Mouse (Mus musculus) lung, embryonic 15.5 days (tissue): ENCODE results near the gene Serpind1. TPM values are rescaled to one million over a fixed set of nuclear protein-coding genes. Genes with fewer than 3 reads are reported as not detected.

Experiments
- ATAC-seq: fragments of 200-750 bp; cut with Nextera tagmentation; 2 replicates; pipeline ENCODE4 v1.8.0; 2017; ENCODE audit warnings: moderate number of reproducible peaks, borderline replicate concordance; ENCODE audit not compliant: low FRiP score, low TSS enrichment; ENCODE audit errors: extremely low read depth
- H3K27ac ChIP-seq: fragments of 300-500 bp; sonication (generic); 2 replicates; pipeline ENCODE4 v1.5.1; 2015; ENCODE audit warnings: moderate library complexity, mild to moderate bottlenecking, inconsistent platforms
- H3K27me3 ChIP-seq: fragments of 300-500 bp; sonication (generic); 2 replicates; pipeline ENCODE4 v1.6.1; 2015; ENCODE audit warnings: inconsistent platforms
- H3K36me3 ChIP-seq: fragments of 300-500 bp; sonication (generic); 2 replicates; pipeline ENCODE4 v1.6.1; 2015; ENCODE audit warnings: inconsistent platforms
- H3K4me1 ChIP-seq: fragments of 300-500 bp; sonication (generic); 2 replicates; pipeline ENCODE4 v1.6.1; 2015; ENCODE audit warnings: inconsistent platforms
- H3K4me2 ChIP-seq: fragments of 300-500 bp; sonication (generic); 2 replicates; pipeline ENCODE4 v1.6.1; 2015; ENCODE audit warnings: inconsistent platforms, mild to moderate bottlenecking, moderate library complexity
- H3K4me3 ChIP-seq: fragments of 300-500 bp; sonication (generic); 2 replicates; pipeline ENCODE4 v1.5.1; 2015; ENCODE audit warnings: mild to moderate bottlenecking, inconsistent platforms
- H3K9ac ChIP-seq: fragments of 300-500 bp; sonication (generic); 2 replicates; pipeline ENCODE4 v1.6.1; 2015; ENCODE audit warnings: inconsistent platforms
- H3K9me3 ChIP-seq: fragments of 300-500 bp; sonication (generic); 2 replicates; pipeline ENCODE4 v1.6.1; 2016; ENCODE audit warnings: inconsistent platforms
- WGBS: fragments of 180-500 bp; shearing (Covaris S2); methylation state at CpG from one replicate; pipeline ENCODE4 v1.1.7; 2015; 5-methylcytosine and 5-hydroxymethylcytosine counted together
- polyA plus RNA-seq: library from polyadenylated mRNA; unstranded; fragments of >200 nt; fragmentation: Nextera tagmentation; extraction: Ambion mirVana; gene quantifications from 2 replicates; pipeline ENCODE4 v1.2.1, GENCODE M21; 2015

The Serpind1 gene
- polyA plus RNA-seq, result 0.30 and 1.8 TPM in 2 replicates

DNA sequence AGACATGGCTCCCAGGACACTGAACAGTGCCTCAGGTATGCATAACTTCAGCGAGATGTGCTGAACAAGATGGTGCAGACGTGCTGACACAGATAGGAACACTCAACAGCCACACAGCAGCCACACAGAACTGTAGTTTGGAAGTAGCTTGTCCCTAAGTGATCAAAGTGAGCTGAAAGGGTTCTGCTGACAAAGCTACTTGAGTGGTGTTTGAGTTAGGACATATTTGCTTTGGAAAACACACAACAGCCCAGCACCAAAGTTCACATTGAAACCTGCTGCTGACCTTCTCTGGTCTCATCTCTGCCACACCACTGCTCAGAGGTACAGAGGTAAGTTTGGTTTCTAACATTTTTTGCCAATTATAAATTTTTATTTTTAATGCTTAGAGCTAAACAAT, at the start of gene Serpind1:
TSS of gene Serpind1 (plus strand) at position 256 of the 400 bp plus-strand sequence.
- Histone ChIP-seq H3K4me1 (no peaks in the 10 kb centered on the region), H3K9ac (no peak within 1 kb of the TSS), H3K4me3 (no peak within 1 kb of the TSS), H3K27ac (no peak within 1 kb of the TSS), H3K27me3 (no peaks in the 10 kb centered on the region), H3K36me3 (no peaks in the 10 kb centered on the region), H3K9me3 (no peaks in the 10 kb centered on the region), H3K4me2 (no peak within 1 kb of the TSS)
- ATAC-seq, result no peak
- 23% methylated on average over 2 of the region's 2 CpGs for WGBS

DNA sequence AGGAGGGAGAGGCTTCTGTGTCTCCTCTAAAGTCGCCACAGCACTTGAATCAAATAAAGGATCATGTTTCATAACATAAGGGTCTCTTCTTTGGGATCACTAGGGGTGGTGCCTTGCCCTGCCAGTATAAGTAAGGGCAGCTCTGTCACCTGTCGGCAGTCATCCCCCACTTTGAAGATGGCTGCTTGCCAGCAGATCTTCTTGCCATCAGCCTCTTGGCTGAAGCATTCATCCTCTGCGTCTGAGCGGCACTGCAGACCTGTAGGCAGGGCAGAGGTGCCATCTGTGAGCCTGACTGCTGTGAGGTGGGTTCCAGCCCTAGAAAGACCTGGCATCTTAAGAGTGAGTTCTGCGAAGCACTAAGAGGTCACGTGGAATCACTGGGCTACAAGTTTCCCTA, 48.0 kb upstream of the Serpind1 start:
- Histone ChIP-seq H3K4me3 (no peak overlapping the region), H3K36me3 (peaks cover 26% of the 10 kb centered on the region), H3K4me2 (no peak overlapping the region), H3K9ac (no peak overlapping the region), H3K9me3 (no peaks in the 10 kb centered on the region), H3K27ac (no peak overlapping the region), H3K4me1 (peaks cover under 1% of the 10 kb centered on the region; the same call in 1 of the 2 replicates), H3K27me3 (peaks cover 10% of the 10 kb centered on the region)
- 59% methylated on average over 6 of the region's 6 CpGs for WGBS
- ATAC-seq, result no peak

DNA sequence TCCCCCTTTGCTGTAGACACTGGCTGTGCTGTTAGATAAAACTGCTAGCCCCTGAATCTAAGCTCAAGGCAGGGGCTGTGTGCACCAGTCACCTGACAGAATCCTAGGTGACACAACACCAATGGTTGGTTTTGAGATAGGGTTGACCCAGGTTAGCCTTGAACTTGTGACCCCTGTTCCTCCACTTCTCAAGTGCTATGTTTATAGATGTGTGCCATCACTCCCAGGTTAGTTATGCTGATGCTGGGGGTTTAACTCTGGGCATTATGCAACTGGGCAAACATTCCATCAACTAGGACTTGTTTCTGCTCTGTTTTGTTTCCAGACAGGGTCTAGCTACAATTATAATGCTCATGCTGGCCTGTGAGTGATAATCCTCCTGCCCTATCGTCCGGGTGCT, 44.1 kb upstream of the Serpind1 start:
- ATAC-seq, result no peak
- no peak overlapping the region for H3K4me2 ChIP-seq
- WGBS, result 74% methylated on average over 2 of the region's 2 CpGs
- H3K36me3 ChIP-seq, result peaks cover 23% of the 10 kb centered on the region
- H3K9me3 ChIP-seq, result no peaks in the 10 kb centered on the region
- no peaks in the 10 kb centered on the region for H3K27me3 ChIP-seq
- no peak overlapping the region for H3K4me3 ChIP-seq
- H3K27ac ChIP-seq, result no peak overlapping the region
- no peak overlapping the region for H3K9ac ChIP-seq
- H3K4me1 ChIP-seq, result no peaks in the 10 kb centered on the region

DNA sequence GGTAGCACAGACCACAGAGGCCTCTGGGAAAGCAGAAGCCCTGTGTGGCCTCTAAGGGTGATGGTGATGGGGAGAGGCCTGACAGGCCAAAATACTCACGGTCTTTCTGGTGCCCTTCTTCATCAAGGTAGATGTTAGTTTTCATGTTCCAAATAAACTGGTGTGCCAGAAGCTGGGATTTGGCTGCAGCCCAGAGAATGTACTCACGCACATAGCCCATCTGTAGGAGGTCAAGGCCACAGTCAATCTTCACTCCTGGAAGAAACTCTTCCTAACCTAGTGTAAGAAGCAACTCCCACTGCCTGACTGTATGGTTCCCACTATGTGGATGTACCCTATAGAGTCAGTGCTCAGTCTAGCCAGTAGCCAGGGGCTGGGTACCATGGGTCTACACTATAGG, 40.2 kb upstream of the Serpind1 start:
- WGBS, result 87% methylated on average over 2 of the region's 2 CpGs
- Histone ChIP-seq H3K4me2 (no peak overlapping the region), H3K4me3 (no peak overlapping the region), H3K36me3 (peaks cover 17% of the 10 kb centered on the region), H3K27ac (no peak overlapping the region), H3K9ac (no peak overlapping the region), H3K27me3 (no peaks in the 10 kb centered on the region), H3K9me3 (no peaks in the 10 kb centered on the region), H3K4me1 (no peaks in the 10 kb centered on the region)
- ATAC-seq, result no peak

DNA sequence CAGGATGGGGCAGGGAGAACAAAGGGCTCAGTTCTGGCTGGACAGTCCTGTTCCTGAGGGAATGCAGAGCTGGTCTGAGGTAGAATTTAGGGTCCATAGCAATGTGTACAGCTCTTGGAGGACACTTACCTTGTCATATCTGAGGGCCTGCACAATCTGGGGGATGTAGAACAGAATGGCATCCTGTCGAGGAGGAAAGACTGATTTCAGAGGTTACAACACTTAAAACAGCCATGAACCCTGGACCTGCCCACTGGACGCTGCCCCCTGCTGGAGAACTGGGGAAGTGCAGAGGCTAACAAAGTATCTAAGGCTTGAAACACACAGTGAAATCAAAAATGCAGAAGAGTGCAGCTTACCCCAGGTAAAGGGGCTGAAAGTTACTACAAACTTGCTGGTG, 38.4 kb upstream of the Serpind1 start:
- Histone ChIP-seq H3K4me3 (no peak overlapping the region), H3K36me3 (peaks cover 23% of the 10 kb centered on the region; the same call in 1 of the 2 replicates), H3K27ac (no peak overlapping the region), H3K27me3 (no peaks in the 10 kb centered on the region), H3K9ac (no peak overlapping the region), H3K9me3 (no peaks in the 10 kb centered on the region), H3K4me2 (no peak overlapping the region), H3K4me1 (no peaks in the 10 kb centered on the region)
- ATAC-seq, result no peak
- 0% methylated on average over 2 of the region's 2 CpGs for WGBS

DNA sequence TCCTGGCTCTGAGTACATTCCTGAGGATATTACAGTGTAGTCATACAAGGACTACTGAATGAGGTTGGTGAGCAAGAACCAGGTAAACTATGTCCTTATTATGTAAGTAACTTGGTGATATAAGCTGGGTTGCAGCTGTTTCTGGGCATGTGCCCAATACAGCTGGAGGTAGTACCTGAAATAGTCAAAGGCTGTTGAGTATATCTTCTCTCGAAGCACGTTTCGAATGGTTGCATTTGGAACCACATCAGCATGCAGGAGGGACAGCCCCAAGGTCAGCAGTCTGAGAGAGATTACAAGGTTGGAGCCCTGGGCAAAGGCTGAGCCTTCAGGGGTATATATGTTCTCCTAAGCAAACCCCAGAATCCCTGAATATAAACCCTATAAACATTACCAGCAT, 30.4 kb upstream of the Serpind1 start:
- no peak overlapping the region for H3K9ac ChIP-seq
- no peak overlapping the region for H3K27ac ChIP-seq
- H3K36me3 ChIP-seq, result peaks cover 43% of the 10 kb centered on the region
- no peak overlapping the region for H3K4me2 ChIP-seq
- no peaks in the 10 kb centered on the region for H3K27me3 ChIP-seq
- no peak overlapping the region for H3K4me3 ChIP-seq
- no peaks in the 10 kb centered on the region for H3K9me3 ChIP-seq
- ATAC-seq, result no peak
- H3K4me1 ChIP-seq, result no peaks in the 10 kb centered on the region
- 91% methylated on average over 3 of the region's 3 CpGs for WGBS

DNA sequence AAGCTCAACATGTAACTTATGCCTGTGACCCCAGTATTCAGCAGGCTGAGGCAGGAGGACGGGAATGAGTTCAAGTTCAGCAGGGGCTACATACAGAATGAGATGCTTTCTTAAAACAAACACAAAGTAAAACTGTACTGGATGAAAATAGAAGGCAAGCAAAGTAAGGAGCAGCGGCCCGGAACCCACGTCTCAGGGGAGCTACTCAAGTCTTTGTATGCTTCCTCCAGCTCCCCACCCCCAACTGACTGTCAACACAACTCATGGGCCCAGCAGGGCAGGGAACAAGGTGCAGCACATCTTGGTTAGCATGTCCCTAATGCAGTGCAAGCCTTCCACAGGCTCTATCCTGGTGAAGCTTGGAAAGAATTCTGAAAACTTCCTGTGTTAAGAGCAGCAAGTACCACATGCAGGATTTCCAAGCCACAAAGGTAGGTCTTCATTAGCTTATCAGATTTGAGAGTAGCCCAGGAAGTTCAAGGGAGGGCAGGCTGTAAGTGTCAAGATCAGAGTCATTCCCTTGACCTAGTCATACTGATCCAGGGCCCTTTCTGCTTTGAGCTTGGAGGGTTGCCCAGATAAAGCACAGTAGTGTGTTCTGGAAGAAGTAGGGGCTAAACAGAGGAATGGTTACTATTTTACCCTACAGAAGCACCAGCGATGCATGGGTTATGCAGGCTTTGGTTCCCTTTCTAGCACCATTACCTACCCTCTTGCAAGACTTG, 27.5 kb upstream of the Serpind1 start:
- Histone ChIP-seq H3K4me1 (no peaks in the 10 kb centered on the region), H3K9me3 (no peaks in the 10 kb centered on the region), H3K36me3 (peaks cover 42% of the 10 kb centered on the region), H3K27me3 (no peaks in the 10 kb centered on the region), H3K27ac (no peak overlapping the region), H3K9ac (no peak overlapping the region), H3K4me3 (no peak overlapping the region), H3K4me2 (no peak overlapping the region)
- ATAC-seq, result no peak
- WGBS, result 74% methylated on average over 5 of the region's 5 CpGs

DNA sequence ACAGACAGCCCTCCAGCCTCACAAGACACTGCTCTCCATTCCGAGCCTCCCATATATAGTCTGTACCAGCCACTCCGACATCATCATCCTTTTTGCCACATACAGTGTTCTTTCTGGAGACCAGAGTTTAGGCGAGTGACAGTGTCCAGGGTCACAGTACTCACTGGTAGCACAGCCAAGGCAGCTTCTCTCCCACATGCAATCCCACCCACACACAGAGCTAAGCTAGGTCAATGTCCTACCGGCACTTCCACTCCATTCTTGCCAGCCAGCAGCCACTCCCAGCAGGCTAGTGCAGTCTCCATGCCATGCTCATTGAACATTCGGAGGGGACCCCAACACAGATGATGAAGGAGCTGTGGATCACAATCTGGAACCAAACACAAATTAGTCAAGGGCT, 23.7 kb upstream of the Serpind1 start:
- ATAC-seq, result no peak
- Histone ChIP-seq H3K4me3 (no peak overlapping the region), H3K27ac (no peak overlapping the region), H3K27me3 (no peaks in the 10 kb centered on the region), H3K9ac (no peak overlapping the region), H3K9me3 (no peaks in the 10 kb centered on the region), H3K4me1 (no peaks in the 10 kb centered on the region), H3K36me3 (peaks cover 29% of the 10 kb centered on the region), H3K4me2 (no peak overlapping the region)
- 89% methylated on average over 5 of the region's 5 CpGs for WGBS

DNA sequence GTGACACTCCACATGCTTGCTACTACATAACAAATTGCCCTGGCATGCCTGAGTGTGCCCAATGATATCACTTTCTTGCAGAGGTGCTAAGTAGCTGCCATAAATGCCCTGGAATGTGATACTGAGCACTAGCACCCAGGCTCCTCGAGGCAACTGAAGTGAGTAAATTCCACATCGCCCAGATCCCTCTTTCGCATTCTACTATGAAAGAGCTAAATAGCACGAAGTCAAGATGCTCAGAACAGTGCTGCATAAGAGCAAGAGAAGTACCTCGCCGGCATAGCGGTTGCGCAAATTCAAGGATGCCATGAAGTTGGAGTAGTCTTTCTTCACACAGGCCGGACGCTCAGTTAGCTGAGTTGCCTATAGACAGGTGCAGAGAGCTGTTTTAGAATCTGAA, 22.1 kb upstream of the Serpind1 start:
- Histone ChIP-seq H3K27ac (no peak overlapping the region), H3K9me3 (no peaks in the 10 kb centered on the region), H3K36me3 (peaks cover 20% of the 10 kb centered on the region; the same call in 1 of the 2 replicates), H3K27me3 (no peaks in the 10 kb centered on the region), H3K4me1 (no peaks in the 10 kb centered on the region), H3K9ac (no peak overlapping the region), H3K4me3 (no peak overlapping the region), H3K4me2 (no peak overlapping the region)
- no peak for ATAC-seq
- WGBS, result 89% methylated on average over 10 of the region's 10 CpGs

DNA sequence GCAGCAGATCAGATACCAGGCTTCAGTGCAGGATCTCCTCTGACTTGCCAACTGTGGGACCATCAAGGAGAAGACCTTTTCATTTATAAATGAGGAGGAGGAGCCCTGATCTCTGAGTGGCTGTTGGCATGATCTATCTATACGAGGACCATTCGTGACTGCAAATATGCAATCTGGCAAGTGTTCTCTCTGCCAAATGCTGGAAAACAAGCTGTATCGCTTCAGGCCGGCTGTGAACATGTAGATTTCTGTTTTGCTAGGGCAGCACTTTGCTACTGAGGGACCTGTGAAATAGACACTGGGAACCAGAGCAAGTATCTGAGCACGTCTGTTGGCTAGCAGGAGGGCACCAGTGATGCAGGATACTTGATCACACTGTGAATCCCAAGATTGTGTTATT, 18.6 kb upstream of the Serpind1 start:
- WGBS, result 85% methylated on average over 5 of the region's 5 CpGs
- Histone ChIP-seq H3K4me1 (no peaks in the 10 kb centered on the region), H3K27me3 (no peaks in the 10 kb centered on the region), H3K27ac (no peak overlapping the region), H3K4me2 (no peak overlapping the region), H3K36me3 (peaks cover 30% of the 10 kb centered on the region), H3K9me3 (no peaks in the 10 kb centered on the region), H3K9ac (no peak overlapping the region), H3K4me3 (no peak overlapping the region)
- no peak for ATAC-seq

DNA sequence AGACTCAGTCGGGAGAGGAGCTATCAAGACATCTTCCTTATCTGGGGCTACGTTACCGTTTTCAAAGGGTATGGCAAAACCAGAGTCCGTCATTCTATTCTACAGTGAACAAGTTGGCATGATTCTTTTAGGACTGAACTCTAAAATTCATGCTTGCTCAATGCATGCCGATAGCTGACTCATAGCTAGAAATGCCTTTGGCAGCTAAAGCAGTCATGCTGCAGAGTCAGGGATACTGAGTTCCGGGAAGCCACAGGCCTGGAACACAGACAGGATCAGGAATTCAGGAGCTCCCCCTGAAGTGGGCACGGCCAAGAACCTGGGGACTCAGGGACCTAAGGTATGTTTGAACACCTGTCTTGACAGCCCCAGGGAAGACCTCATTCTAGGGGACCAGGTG, 14.6 kb upstream of the Serpind1 start:
- 86% methylated on average over 7 of the region's 7 CpGs for WGBS
- no peaks in the 10 kb centered on the region for H3K27me3 ChIP-seq
- no peak overlapping the region for H3K4me2 ChIP-seq
- H3K36me3 ChIP-seq, result peaks cover 25% of the 10 kb centered on the region
- H3K27ac ChIP-seq, result no peak overlapping the region
- H3K4me1 ChIP-seq, result no peaks in the 10 kb centered on the region
- H3K4me3 ChIP-seq, result no peak overlapping the region
- no peak overlapping the region for H3K9ac ChIP-seq
- no peak for ATAC-seq
- no peaks in the 10 kb centered on the region for H3K9me3 ChIP-seq

DNA sequence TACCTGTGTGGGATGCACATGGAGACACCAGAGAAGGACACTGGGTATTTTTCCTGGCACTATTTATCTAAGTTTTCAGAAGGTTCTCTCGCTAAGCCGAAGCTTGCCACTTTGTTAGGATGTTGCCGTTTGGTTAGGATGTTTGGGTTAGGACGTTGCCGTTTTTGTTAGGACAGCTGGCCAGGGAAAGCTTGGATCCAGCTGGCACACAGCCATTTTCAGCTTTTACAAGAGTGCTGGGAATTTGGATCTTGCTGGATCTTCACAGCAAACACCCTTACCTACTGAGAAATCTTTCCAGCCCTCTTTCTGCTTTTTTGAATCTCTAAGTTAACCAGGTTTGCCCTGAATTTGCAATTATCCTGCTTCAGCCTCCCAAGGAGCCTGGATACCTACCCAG, 9.7 kb upstream of the Serpind1 start:
- no peak for ATAC-seq
- no peak overlapping the region for H3K4me2 ChIP-seq
- no peaks in the 10 kb centered on the region for H3K27me3 ChIP-seq
- H3K36me3 ChIP-seq, result peaks cover 22% of the 10 kb centered on the region
- H3K9ac ChIP-seq, result no peak overlapping the region
- no peak overlapping the region for H3K4me3 ChIP-seq
- no peaks in the 10 kb centered on the region for H3K4me1 ChIP-seq
- H3K27ac ChIP-seq, result no peak overlapping the region
- 37% methylated on average over 5 of the region's 5 CpGs for WGBS
- no peaks in the 10 kb centered on the region for H3K9me3 ChIP-seq

DNA sequence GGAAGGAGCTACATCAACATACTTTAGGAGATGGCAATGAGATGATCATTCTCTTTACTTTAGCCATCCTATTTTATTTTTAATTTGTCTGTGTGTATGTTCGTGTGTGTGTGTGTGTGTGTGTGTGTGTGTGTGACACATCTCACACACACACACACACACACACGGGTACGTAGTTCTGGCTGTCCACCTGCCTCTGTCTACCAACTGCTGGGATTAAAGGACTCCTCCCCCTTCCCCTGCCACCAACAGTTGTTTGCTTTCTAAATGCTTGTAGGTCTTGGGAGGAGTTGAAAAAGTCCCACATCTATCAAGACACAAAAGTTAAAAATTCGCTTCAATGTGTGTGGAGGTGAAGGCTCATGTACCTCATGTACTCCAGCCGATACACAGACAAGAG, 6.4 kb upstream of the Serpind1 start:
- no peaks in the 10 kb centered on the region for H3K9me3 ChIP-seq
- H3K27me3 ChIP-seq, result no peaks in the 10 kb centered on the region
- H3K4me1 ChIP-seq, result no peaks in the 10 kb centered on the region
- H3K36me3 ChIP-seq, result peaks cover 10% of the 10 kb centered on the region; the same call in 1 of the 2 replicates
- H3K4me2 ChIP-seq, result no peak overlapping the region
- no peak overlapping the region for H3K27ac ChIP-seq
- WGBS, result 84% methylated on average over 5 of the region's 5 CpGs
- H3K4me3 ChIP-seq, result no peak overlapping the region
- H3K9ac ChIP-seq, result no peak overlapping the region
- ATAC-seq, result no peak
